Mouse (Mus musculus) adipose tissue, adult 10 weeks (tissue): ENCODE measurements around the gene Nms. TPM values are rescaled to one million over a fixed set of nuclear protein-coding genes. Genes with fewer than 3 reads are reported as not detected.

ENCODE experiments used
- polyA plus RNA-seq: library from polyadenylated mRNA; stranded (reverse); fragments of 350-450 nt; fragmentation: Illumina TruSeq; extraction: RNeasy Lipid Tissue Mini Kit (QIAGEN cat#74804); gene quantifications from one replicate; pipeline ENCODE4 v1.2.3, GENCODE M21; 2014; ENCODE audit warnings: low read depth, low replicate concordance

Gene Nms
- polyA plus RNA-seq, result not detected

DNA sequence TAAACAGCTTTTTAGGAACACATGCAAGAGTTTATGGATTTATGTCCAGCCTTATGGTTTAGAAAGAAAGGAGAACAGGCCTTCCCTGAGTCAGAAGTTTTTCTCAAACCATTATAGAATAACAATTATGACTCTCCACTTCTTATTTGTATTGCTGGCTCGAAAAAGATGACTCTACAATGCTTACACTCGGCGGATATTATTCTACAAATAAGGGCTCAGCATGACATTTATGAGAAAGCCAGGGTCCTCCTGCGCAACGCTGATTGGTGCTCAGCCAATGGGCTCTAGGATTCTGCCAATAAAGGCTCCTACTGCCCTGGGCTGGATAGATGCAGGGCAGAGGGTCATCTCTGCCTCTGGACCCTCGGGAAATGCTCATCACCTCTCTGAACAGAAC lies at the start of gene Nms:
Gene Nms, plus strand, starts transcription at position 301 of the 400 bp plus-strand sequence.

DNA sequence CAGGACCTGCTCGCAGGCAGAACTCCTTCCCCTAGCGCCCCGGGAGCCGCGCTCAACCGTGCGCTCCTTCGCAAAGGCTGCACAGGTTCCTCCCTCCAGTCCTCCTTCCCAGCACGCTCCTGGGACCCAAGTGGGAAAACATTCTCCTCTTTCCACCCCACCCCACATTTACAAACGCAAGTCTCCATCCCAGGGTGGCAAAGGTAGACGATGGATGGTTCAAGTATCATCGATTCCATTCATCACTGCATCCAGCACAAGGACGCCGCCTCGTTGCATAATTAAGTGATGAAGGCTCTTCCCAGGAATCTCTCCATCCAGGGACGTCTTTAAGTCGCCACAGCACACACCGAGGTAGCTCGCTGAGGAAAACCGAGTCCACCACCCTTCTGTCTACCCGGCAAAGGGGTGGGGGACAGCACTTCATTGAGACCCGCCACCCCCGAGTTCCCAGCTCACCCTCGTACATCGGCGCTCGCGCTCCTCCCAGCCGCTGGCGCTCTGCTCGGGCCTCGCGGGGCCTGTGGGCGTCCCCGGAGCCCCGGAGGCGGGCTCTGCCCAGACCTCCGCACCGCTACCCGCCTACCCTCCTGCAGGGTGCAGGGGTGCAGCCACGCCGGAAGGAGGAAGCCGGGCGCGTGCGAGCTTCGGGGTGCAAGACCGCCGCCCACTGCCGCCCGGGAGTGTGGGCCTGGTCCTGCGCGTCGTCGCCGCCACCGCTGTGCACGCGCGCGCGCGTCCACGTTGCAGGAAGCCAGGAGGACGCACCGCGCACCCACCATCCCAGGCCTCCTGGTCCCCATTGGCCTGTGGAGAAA lies 41.3 kb upstream of the Nms start, which contains the start of gene Chst10:
Gene Chst10, minus strand, starts transcription at position 731 of the 818 bp plus-strand sequence.

DNA sequence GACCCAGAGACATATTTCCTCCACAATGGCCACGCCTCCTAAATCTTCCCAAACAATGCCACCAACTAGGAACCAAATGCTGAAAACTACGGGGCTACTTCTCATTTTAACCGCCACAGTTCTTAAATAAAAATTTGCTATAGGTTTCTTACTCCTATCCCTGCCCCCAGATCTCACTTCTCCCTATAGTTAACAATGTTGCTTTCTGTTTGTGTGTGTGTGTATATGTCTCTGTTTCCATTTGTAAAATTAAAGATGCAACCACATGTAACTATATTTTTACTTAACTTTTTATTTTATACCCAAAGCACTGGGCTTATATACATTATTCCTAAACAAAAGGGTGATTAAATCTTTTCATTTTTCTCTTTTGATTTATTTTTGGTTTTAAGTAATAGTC lies 46.4 kb downstream of the Nms start, which contains the start of gene Pdcl3:
Gene Pdcl3, plus strand, starts transcription at position 301 of the 400 bp plus-strand sequence.

Other genes with a start within 250 kb of the Nms start
- 1.4 TPM for gene Lonrf2, start 102.4 kb upstream of the Nms start, polyA plus RNA-seq
- gene Chst10, start 41.0 kb upstream of the Nms start, polyA plus RNA-seq, result 16.6 TPM
- gene Pdcl3, start 46.5 kb downstream of the Nms start, polyA plus RNA-seq, result 63.3 TPM